Mouse (Mus musculus) cerebellum, adult 9-11 months (tissue): ENCODE data around the gene Nnmt.

ENCODE experiments used
- DNase-seq: peaks from one replicate; pipeline ENCODE4 v3.0.0; 2022

Nnmt gene

GRCm38 (mm10) chr9:48633147-48633546 is 28.2 kb upstream of the Nnmt start:
- DNase-seq = no peak

GRCm38 (mm10) chr9:48619268-48619667 is 14.3 kb upstream of the Nnmt start:
- no peak for DNase-seq

- DNase-seq = peak; percentile 35
Measured at GRCm38 (mm10) chr9:48618589-48618988, 13.6 kb upstream of the Nnmt start.

- peak; percentile 5 for DNase-seq
Measured at GRCm38 (mm10) chr9:48618111-48618510, 13.2 kb upstream of the Nnmt start.

GRCm38 (mm10) chr9:48617511-48618010 is 12.6 kb upstream of the Nnmt start:
- no peak for DNase-seq

GRCm38 (mm10) chr9:48613221-48613620 is 8.3 kb upstream of the Nnmt start:
- no peak for DNase-seq

- DNase-seq = no peak
Measured at GRCm38 (mm10) chr9:48612542-48612941, 7.6 kb upstream of the Nnmt start.

- no peak for DNase-seq
Measured at GRCm38 (mm10) chr9:48611032-48611431, 6.1 kb upstream of the Nnmt start.

GRCm38 (mm10) chr9:48609734-48610133 is 4.8 kb upstream of the Nnmt start:
- DNase-seq = no peak

GRCm38 (mm10) chr9:48607417-48607816 is 2.5 kb upstream of the Nnmt start:
- no peak for DNase-seq

GRCm38 (mm10) chr9:48606171-48606570 is 1.2 kb upstream of the Nnmt start:
- no peak for DNase-seq

- DNase-seq = no peak
Measured at GRCm38 (mm10) chr9:48605697-48606096, 744 bp upstream of the Nnmt start.

- DNase-seq = no peak
Measured at GRCm38 (mm10) chr9:48604226-48604625, 727 bp downstream of the Nnmt start.

- DNase-seq = no peak
Measured at GRCm38 (mm10) chr9:48600881-48601280, 4.1 kb downstream of the Nnmt start.

- DNase-seq = no peak
Measured at GRCm38 (mm10) chr9:48600066-48600465, 4.9 kb downstream of the Nnmt start.

- DNase-seq = no peak
Measured at GRCm38 (mm10) chr9:48597494-48597893, 7.5 kb downstream of the Nnmt start.

GRCm38 (mm10) chr9:48596924-48597323 is 8.0 kb downstream of the Nnmt start:
- DNase-seq = no peak

GRCm38 (mm10) chr9:48593915-48594314 is 11.0 kb downstream of the Nnmt start:
- DNase-seq = no peak

GRCm38 (mm10) chr9:48590606-48591005 is 14.3 kb downstream of the Nnmt start:
- no peak for DNase-seq

- DNase-seq = peak; percentile 21
Measured at GRCm38 (mm10) chr9:48586332-48586731, 18.6 kb downstream of the Nnmt start.

GRCm38 (mm10) chr9:48580808-48581207 is 24.1 kb downstream of the Nnmt start:
- no peak for DNase-seq

GRCm38 (mm10) chr9:48562388-48562787 is 42.6 kb downstream of the Nnmt start:
- DNase-seq = no peak

GRCm38 (mm10) chr9:48559482-48560139 is 45.3 kb downstream of the Nnmt start:
- peak; percentile 1 for DNase-seq

GRCm38 (mm10) chr9:48558637-48559036 is 46.3 kb downstream of the Nnmt start:
- no peak for DNase-seq

- DNase-seq = no peak
Measured at GRCm38 (mm10) chr9:48549056-48549455, 55.9 kb downstream of the Nnmt start.
